Mouse (Mus musculus): ENCODE measurements at regions not wholly inside any gene's neighbourhood (a gene's known extent, or its start where the extent isn't known, plus 50 kb on each side); places are given as distances from the start of the nearest gene placed in this dataset.

DNA sequence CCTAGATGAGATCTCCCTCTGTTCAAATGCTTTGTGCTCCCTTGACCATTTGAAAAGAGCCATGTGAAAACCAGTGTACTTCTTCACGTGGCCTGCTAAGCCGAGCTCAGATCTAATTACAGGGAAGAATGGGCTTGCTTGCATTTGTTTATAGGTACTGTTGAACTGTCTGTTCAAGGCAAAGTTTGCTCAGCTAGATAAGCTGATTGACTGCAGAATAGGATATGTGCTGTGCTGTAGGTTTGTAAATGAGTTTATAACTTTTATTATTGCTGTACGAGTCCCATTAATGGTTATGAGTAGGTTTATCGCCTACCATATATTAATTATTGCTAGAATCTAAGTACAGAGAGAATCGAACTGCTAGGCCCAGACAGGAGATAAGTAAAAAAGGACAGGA, 207.5 kb downstream of the Gm5447 start:
- TF ChIP-seq EP300 (IDR thresholded peaks at IDR 0.05; ENCODE audit: low read depth) (no peak), CTCF (IDR thresholded peaks at IDR 0.05; ENCODE audit: low read depth) (no peak)

All from liver, postnatal 0 days (tissue).